Mouse (Mus musculus): ENCODE data around the gene Ppp1r26. TPM values are rescaled to one million over a fixed set of nuclear protein-coding genes. Genes with fewer than 3 reads are reported as not detected.
"Not testable (repeated sequence)": the region's sequence is repeated elsewhere in the genome, so short reads cannot be mapped to it uniquely, and the experiment has no call there.

Gene Ppp1r26
- total RNA-seq, 2 experiments from 2014 or later: 0.80 to 1.2 TPM

- peak; percentile 35 for ATAC-seq (replicated peaks; ENCODE audit: poor library complexity, severe bottlenecking)
These were observed 5.8 kb upstream of the Ppp1r26 start for GRCm38 (mm10) chr2:28440842-28441241.

GRCm38 (mm10) chr2:28445082-28445481 is 1.5 kb upstream of the Ppp1r26 start:
- no peak for ATAC-seq (replicated peaks; ENCODE audit: poor library complexity, severe bottlenecking)

- ATAC-seq (replicated peaks; ENCODE audit: poor library complexity, severe bottlenecking): no peak
These were observed 452 bp upstream of the Ppp1r26 start for GRCm38 (mm10) chr2:28446181-28446514.

GRCm38 (mm10) chr2:28447315-28447670 is 693 bp downstream of the Ppp1r26 start:
- ATAC-seq (replicated peaks; ENCODE audit: poor library complexity, severe bottlenecking): no peak

GRCm38 (mm10) chr2:28451663-28452062 is 5.1 kb downstream of the Ppp1r26 start:
- ATAC-seq (replicated peaks; ENCODE audit: poor library complexity, severe bottlenecking): no peak

GRCm38 (mm10) chr2:28453539-28453938 is 6.9 kb downstream of the Ppp1r26 start:
- ATAC-seq (replicated peaks; ENCODE audit: poor library complexity, severe bottlenecking): no peak

- no peak for ATAC-seq (replicated peaks; ENCODE audit: poor library complexity, severe bottlenecking)
These were observed 10.0 kb downstream of the Ppp1r26 start for GRCm38 (mm10) chr2:28456616-28457015.

- ATAC-seq (replicated peaks; ENCODE audit: poor library complexity, severe bottlenecking): 0 out of 2 replicates have a peak, but pooled peaks have one; percentile 33
These were observed 17.3 kb downstream of the Ppp1r26 start for GRCm38 (mm10) chr2:28463919-28464318.

GRCm38 (mm10) chr2:28464919-28465318 is 18.3 kb downstream of the Ppp1r26 start:
- ATAC-seq (replicated peaks; ENCODE audit: poor library complexity, severe bottlenecking): no peak

- peak; percentile 36 for ATAC-seq (replicated peaks; ENCODE audit: poor library complexity, severe bottlenecking)
These were observed 19.4 kb downstream of the Ppp1r26 start, which contains the start of gene 1700007K13Rik for GRCm38 (mm10) chr2:28465836-28466518. Gene 1700007K13Rik (minus strand): TSS chr2:28466332.

GRCm38 (mm10) chr2:28467860-28468485 is 21.4 kb downstream of the Ppp1r26 start, which contains the start of gene Mrps2:
Gene Mrps2 (plus strand): TSS chr2:28468066.
- ATAC-seq (replicated peaks; ENCODE audit: poor library complexity, severe bottlenecking): peak; percentile 96

- no peak for ATAC-seq (replicated peaks; ENCODE audit: poor library complexity, severe bottlenecking)
These were observed 22.1 kb downstream of the Ppp1r26 start for GRCm38 (mm10) chr2:28468486-28469225.

GRCm38 (mm10) chr2:28469461-28469860 is 22.9 kb downstream of the Ppp1r26 start:
- ATAC-seq (replicated peaks; ENCODE audit: poor library complexity, severe bottlenecking): no peak

- no peak for ATAC-seq (replicated peaks; ENCODE audit: poor library complexity, severe bottlenecking)
These were observed 24.0 kb downstream of the Ppp1r26 start for GRCm38 (mm10) chr2:28470591-28470990.

GRCm38 (mm10) chr2:28472011-28472410 is 25.4 kb downstream of the Ppp1r26 start:
- not testable (repeated sequence) for ATAC-seq (replicated peaks; ENCODE audit: poor library complexity, severe bottlenecking)

- not testable (repeated sequence) for ATAC-seq (replicated peaks; ENCODE audit: poor library complexity, severe bottlenecking)
These were observed 31.4 kb downstream of the Ppp1r26 start for GRCm38 (mm10) chr2:28477993-28478392.

- no peak for ATAC-seq (replicated peaks; ENCODE audit: poor library complexity, severe bottlenecking)
These were observed 32.9 kb downstream of the Ppp1r26 start for GRCm38 (mm10) chr2:28479208-28480204.

- no peak for ATAC-seq (replicated peaks; ENCODE audit: poor library complexity, severe bottlenecking)
These were observed 37.3 kb downstream of the Ppp1r26 start for GRCm38 (mm10) chr2:28483861-28484260.

GRCm38 (mm10) chr2:28494521-28494920 is 47.9 kb downstream of the Ppp1r26 start:
- no peak for ATAC-seq (replicated peaks; ENCODE audit: poor library complexity, severe bottlenecking)

- ATAC-seq (replicated peaks; ENCODE audit: poor library complexity, severe bottlenecking): peak; percentile 97
These were observed 48.7 kb downstream of the Ppp1r26 start for GRCm38 (mm10) chr2:28495207-28495756.
